Mouse (Mus musculus): ENCODE measurements at regions not wholly inside any gene's neighbourhood (a gene's known extent, or its start where the extent isn't known, plus 50 kb on each side); places are given as distances from the start of the nearest gene placed in this dataset.

- TF ChIP-seq ZC3H11A (IDR thresholded peaks at IDR 0.05; ENCODE audit: borderline replicate concordance, low read depth, low read length) (no peak), CHD2 (IDR thresholded peaks at IDR 0.05; ENCODE audit: low read depth, low read length) (no peak), MAFK (IDR thresholded peaks at IDR 0.05; ENCODE audit: insufficient read depth, low read depth, low read length) (no peak), HCFC1 (IDR thresholded peaks at IDR 0.05; ENCODE audit: borderline replicate concordance, insufficient read depth, low read length) (no peak)
These were observed 2227.4 kb downstream of the 4930444P10Rik start for GRCm38 (mm10) chr1:13865713-13866112.

Data from ES-E14 (cell line).